8 mouse cellular contexts compared by ENCODE assay signal in the genomic region with DNA sequence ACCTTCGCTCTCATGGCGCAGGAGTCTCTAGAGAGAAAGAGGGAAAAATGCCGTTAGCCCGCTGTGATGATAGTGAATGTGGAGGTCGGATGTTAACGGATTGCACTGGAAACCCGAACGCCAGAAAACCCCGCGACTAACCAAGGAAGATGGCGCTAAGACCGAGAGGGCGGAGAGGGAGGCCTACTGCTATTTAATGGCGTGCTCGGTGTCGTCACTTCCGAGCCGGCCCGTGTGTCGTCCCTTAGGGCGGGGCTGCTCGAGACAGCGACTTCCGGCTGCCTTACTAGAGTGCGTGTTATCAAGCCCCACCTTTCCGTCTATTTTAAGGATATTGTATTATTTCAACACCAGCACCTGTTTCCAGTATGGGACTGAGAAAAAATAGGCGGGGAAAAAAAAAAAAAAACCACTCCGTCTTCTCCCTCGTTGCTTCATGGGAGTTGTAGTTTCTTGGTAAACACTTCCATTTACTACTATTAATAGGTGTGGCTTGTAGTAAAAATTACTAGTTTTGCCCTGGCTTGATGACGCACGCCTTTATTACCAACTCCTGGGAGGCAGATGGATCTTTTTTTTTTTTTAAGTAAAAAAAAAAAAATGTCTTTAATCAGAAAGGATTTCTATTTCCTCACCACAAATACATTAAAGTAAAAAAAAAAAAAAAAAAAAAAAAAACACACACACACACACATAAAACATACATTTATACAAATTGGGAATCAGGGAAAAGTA. TPM values are rescaled to one million over a fixed set of nuclear protein-coding genes. Genes with fewer than 3 reads are reported as not detected.
DNase-seq lines count a peak whose midpoint lies in the region; ATAC-seq and TF ChIP-seq lines count a peak whose summit lies in the region.

Gene Rpl41 (minus strand): TSS at position 359 of the 735 bp plus-strand sequence.

- H3K27me3 ChIP-seq in ES-Bruce4 (ENCODE audit: control insufficient read depth, insufficient read depth, low read length, poor library complexity, severe bottlenecking), result no peaks in the 10 kb centered on the region
- no peaks in the 10 kb centered on the region for H3K27me3 ChIP-seq in forebrain, embryonic 13.5 days
- no peaks in the 10 kb centered on the region for H3K27me3 ChIP-seq in neural tube, embryonic 15.5 days (replicated peaks)

- peak within 1 kb of the TSS; percentile 96 for H3K27ac ChIP-seq in ES-Bruce4 (ENCODE audit: insufficient read depth, low read length)
- H3K27ac ChIP-seq in forebrain, embryonic 13.5 days, result peak within 1 kb of the TSS; percentile 95
- H3K27ac ChIP-seq in neural tube, embryonic 15.5 days (replicated peaks), result peak within 1 kb of the TSS; percentile 98

- no peaks in the 10 kb centered on the region for H3K4me1 ChIP-seq in ES-Bruce4 (ENCODE audit: control insufficient read depth, insufficient read depth, low read length)
- H3K4me1 ChIP-seq in forebrain, embryonic 13.5 days, result peaks cover 16% of the 10 kb centered on the region
- peaks cover 23% of the 10 kb centered on the region for H3K4me1 ChIP-seq in neural tube, embryonic 15.5 days

- peak; percentile 99 for TF ChIP-seq POLR2A in ES-Bruce4 (IDR thresholded peaks at IDR 0.05; ENCODE audit: insufficient read depth, low read length)

- DNase-seq in heart, postnatal 10 days, result peak; percentile 95 to 96
- peak; percentile 95 for DNase-seq in layer of hippocampus, adult 11-12 months (ENCODE audit: low spot score)
- peak; percentile 95 to 97 for DNase-seq in lung, adult 18-20 months
- peak; percentile 92 for DNase-seq in testis, postnatal 14 days (ENCODE audit: low spot score)

- peaks cover 24% of the 10 kb centered on the region for H3K36me3 ChIP-seq in ES-Bruce4 (ENCODE audit: control insufficient read depth, insufficient read depth, low read length, poor library complexity, severe bottlenecking)
- peaks cover 16% of the 10 kb centered on the region for H3K36me3 ChIP-seq in forebrain, embryonic 13.5 days (ENCODE audit: poor library complexity, severe bottlenecking)
- H3K36me3 ChIP-seq in neural tube, embryonic 15.5 days, result peaks cover 16% of the 10 kb centered on the region

- no peak for TF ChIP-seq CTCF in ES-Bruce4 (IDR thresholded peaks at IDR 0.05; ENCODE audit: low read depth, low read length)

- no peak for TF ChIP-seq EP300 in ES-Bruce4 (IDR thresholded peaks at IDR 0.05; ENCODE audit: insufficient read depth, low read depth, low read length)

- intact Hi-C loops in heart, postnatal 10 days (cut with DNase I), result no loop called here

- peak within 1 kb of the TSS; percentile 83 for H3K4me3 ChIP-seq in ES-Bruce4 (ENCODE audit: low read depth, low read length)
- peak within 1 kb of the TSS; percentile 77 for H3K4me3 ChIP-seq in forebrain, embryonic 13.5 days
- H3K4me3 ChIP-seq in neural tube, embryonic 15.5 days (replicated peaks), result peak within 1 kb of the TSS; percentile 71

- under 1% methylated on average over 31 of the region's 31 CpGs for WGBS in forebrain, embryonic 13.5 days
- under 1% methylated on average over 31 of the region's 31 CpGs for WGBS in neural tube, embryonic 15.5 days

- no peaks in the 10 kb centered on the region for H3K9me3 ChIP-seq in ES-Bruce4 (replicated peaks; ENCODE audit: control insufficient read depth, insufficient read depth, low read length, poor library complexity, severe bottlenecking)
- no peaks in the 10 kb centered on the region for H3K9me3 ChIP-seq in forebrain, embryonic 13.5 days (replicated peaks)
- H3K9me3 ChIP-seq in neural tube, embryonic 15.5 days (replicated peaks), result no peaks in the 10 kb centered on the region

- peak within 1 kb of the TSS; percentile 89 for H3K4me2 ChIP-seq in forebrain, embryonic 13.5 days
- H3K4me2 ChIP-seq in neural tube, embryonic 15.5 days, result peak within 1 kb of the TSS; percentile 85

- ATAC-seq in cerebellum, adult (ENCODE audit: insufficient number of reproducible peaks, low FRiP score, low TSS enrichment), result peak; percentile 84
- ATAC-seq in forebrain, embryonic 13.5 days, result peak; percentile 91
- ATAC-seq in neural tube, embryonic 15.5 days (ENCODE audit: low FRiP score), result peak; percentile 91

- H3K9ac ChIP-seq in ES-Bruce4 (ENCODE audit: low read depth, poor library complexity, severe bottlenecking), result peak within 1 kb of the TSS; percentile 100
- peak within 1 kb of the TSS; percentile 94 for H3K9ac ChIP-seq in forebrain, embryonic 13.5 days
- H3K9ac ChIP-seq in neural tube, embryonic 15.5 days (replicated peaks), result peak within 1 kb of the TSS; percentile 78

RNA-seq across cellular contexts. Expression of gene Rpl41, which starts in this region (rescaled TPM):
- 3,771 and 3,978 TPM in 2 replicates for polyA plus RNA-seq in ES-Bruce4 (2011; ENCODE audit: insufficient read depth, insufficient read length, low read depth, missing spikeins)
- 2,951 and 3,131 TPM in 2 replicates for polyA plus RNA-seq in forebrain, embryonic 13.5 days (2015; fragmentation: Nextera tagmentation; extraction: Ambion mirVana)
- total RNA-seq in heart, postnatal 10 days (2021), result 1,000 to 10,000 TPM; 2,064 to 2,152 TPM
- 2,372 and 2,481 TPM in 2 replicates for polyA plus RNA-seq in neural tube, embryonic 15.5 days (2015; fragmentation: Nextera tagmentation; extraction: Ambion mirVana)

Comparison
In these comparisons a context has a peak if more than half of its experiments do, and no peak if none do; other contexts are left out.
1. Peak in every context shown above with its lines: DNase-seq, ATAC-seq, H3K4me3 ChIP-seq and H3K27ac ChIP-seq.